Mouse (Mus musculus) urinary bladder, postnatal 4 days (tissue): ENCODE data around the gene Rgs9.
A peak's percentile ranks its signal among the peaks of the same experiment; 100 is the strongest.

Experiments used
- DNase-seq, 2 experiments: peaks; one replicate each; pipeline ENCODE4 v3.0.0; 2021 to 2022; ENCODE audit warnings: low spot score in 2 of 2

Gene Rgs9

GRCm38 (mm10) chr11:109238671-109239070 is 59.3 kb downstream of the Rgs9 start:
- no peak for DNase-seq

DNA sequence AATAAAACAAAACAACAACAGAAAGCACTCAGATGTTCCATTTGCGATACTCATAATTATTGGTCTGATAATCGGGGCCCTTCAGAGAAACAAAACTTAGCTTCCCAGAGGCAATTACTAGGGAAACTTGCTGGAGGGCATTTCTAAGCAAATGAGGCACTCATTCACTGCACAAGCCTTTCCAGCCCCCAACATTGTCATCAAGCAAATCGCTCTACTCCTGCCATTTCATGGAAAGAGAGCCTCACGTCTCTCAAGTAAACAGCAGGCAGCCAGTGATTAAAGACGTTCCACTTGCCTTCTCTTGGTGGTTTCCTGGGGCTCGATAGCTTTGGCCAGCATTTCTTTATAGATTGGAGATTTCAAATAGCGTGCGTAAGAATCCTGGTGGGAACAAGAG is 60.1 kb downstream of the Rgs9 start:
- DNase-seq, result no peak

DNA sequence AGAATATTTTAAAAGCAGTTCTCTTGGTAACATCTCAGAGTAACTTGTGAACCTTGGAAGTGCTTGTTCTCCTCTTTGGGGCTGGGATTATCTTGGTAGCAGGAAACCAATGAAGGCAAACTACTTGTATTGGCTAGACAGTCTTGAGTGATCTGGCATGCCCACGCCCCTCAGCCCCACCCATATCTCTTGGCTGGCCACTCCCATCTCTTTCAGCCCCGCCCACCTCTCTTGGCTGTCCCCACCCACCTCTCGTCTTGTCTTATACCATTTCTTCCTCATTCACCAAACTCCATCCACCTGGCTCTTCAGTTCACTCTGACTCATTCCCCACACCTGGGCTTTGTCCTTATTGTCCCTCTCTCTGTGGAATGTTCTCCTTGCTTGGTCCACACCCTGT is 64.3 kb downstream of the Rgs9 start:
- no peak for DNase-seq

- no peak for DNase-seq
Observed at GRCm38 (mm10) chr11:109232811-109233210, 65.1 kb downstream of the Rgs9 start.

- no peak for DNase-seq
Observed at GRCm38 (mm10) chr11:109227139-109227538, 70.8 kb downstream of the Rgs9 start.

GRCm38 (mm10) chr11:109221209-109222007 is 76.5 kb downstream of the Rgs9 start:
- no peak for DNase-seq

GRCm38 (mm10) chr11:109218722-109219430 is 79.1 kb downstream of the Rgs9 start:
- DNase-seq, result no peak

- no peak for DNase-seq
Observed at GRCm38 (mm10) chr11:109217827-109218536, 79.9 kb downstream of the Rgs9 start.

- DNase-seq, result no peak
Observed at GRCm38 (mm10) chr11:109210772-109211171, 87.2 kb downstream of the Rgs9 start.

- no peak for DNase-seq
Observed at GRCm38 (mm10) chr11:109210341-109210740, 87.6 kb downstream of the Rgs9 start.

DNA sequence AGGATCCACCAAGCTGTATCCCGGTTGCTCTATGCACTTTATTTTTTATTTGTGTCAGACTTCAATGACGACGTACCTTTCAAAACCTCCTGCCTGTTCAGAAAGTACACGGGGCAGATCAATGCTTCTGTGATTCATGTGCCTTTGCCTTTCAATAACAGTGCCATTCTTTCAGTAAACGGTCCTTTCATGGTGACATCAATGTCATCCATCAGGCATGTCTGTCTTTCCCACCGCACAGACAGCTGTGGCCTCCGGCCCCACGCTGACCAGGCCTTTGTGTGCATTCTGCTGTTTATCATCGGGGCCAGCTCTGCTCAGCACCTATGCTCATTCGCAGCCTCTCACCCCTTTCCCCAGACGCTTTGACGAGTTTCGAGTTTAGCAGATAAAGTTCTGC is 91.2 kb downstream of the Rgs9 start:
- no peak for DNase-seq

DNA sequence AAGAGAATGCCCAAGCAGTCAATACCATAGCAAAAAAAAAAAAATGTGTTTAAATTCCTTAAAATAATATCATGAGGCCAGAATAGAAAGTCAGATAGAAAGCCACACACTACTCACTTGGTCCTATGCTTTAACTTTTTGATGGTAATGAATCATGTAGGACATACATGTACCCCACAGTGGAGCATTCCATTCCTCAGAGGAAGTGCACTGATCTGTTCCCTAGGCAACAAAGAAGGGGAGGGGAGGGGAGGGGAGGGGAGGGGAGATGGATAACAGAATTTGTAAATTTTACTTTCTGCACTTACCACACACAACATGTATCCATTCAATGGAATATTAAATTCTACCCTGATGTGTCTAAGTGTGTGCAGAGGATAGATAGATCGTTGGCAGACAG is 91.9 kb downstream of the Rgs9 start:
- no peak for DNase-seq

DNA sequence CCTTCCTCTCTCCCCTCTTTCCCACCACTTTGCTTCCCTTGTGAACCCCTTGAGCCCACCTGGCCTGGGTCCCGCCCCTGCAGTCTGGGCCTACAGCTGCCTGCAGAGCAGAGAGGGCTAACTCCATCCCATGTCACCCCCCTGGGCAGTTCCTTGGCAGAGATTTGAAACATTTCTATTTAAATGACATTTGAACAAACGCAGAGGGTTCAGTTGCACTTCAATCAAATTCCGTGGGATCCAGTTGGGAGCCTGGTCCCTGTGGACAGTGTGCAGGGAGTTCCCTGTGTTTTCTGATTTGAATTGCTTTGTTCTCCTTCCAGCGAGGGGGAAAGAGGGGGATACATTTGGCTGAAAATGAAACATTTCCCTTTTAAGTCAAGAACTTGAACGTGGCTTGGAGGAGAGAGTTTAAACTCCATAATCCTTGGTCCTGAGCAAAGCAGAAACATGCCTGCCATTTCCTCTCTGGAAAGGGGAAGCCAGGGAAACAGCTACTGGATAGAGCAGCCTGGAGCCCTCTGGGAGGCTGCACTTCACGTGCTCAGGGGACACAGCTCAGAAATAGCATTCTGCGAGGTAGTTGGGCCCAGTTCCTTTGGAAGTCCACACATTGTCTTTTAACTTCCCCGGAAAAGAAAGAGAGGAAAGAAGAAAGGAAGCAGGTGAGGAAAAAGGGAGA is 98.2 kb downstream of the Rgs9 start:
- no peak for DNase-seq

GRCm38 (mm10) chr11:109192673-109193557 is 105.0 kb downstream of the Rgs9 start:
- peak; percentile 43 to 75 for DNase-seq

DNA sequence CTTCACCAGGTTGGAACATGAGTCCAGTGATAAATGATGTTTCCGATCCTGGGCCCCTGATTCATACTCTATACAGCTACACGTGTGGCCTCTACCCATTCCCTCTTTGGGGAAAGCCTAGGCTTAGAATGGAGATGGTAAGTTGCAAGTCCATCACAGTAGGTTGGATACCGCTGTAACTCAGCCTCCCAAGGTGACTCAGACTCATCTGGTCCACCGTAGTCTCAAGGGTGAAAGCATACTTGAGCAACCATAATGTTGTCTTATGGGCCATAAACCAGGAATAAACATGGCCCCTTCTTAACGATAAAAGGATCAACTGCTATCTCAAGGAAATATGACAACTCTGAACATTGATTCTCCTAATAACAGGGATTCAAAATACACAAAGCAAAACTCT is 109.7 kb downstream of the Rgs9 start:
- DNase-seq, result no peak

DNA sequence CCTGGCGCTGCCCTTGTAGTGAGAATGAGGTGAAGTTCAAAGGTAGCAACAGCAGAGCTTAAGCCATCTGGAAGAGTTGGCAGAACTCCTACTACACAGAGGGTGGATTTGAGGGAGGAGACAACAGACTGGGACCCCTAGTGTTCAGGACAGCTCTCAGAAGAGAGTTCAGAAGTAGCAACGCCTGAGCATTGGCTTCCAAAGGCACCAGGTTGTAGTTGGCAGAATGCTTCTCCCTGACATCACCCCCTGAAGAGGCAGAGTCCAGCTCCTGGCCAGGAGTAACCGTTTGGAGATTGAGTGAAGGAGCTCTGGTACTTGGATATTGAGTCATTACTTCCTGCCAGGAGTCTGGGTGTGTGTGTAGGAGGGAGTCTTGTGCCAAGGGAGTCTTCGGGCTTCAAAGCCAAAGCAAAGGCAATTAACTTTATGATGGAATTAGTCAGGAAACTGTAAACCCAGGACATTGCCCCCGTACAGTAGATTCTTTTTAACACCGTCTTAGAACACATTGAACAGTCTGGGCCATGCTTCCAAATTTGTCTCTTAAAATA is 110.2 kb downstream of the Rgs9 start:
- no peak for DNase-seq

- no peak for DNase-seq
Observed at GRCm38 (mm10) chr11:109181118-109181517, 116.8 kb downstream of the Rgs9 start.

DNA sequence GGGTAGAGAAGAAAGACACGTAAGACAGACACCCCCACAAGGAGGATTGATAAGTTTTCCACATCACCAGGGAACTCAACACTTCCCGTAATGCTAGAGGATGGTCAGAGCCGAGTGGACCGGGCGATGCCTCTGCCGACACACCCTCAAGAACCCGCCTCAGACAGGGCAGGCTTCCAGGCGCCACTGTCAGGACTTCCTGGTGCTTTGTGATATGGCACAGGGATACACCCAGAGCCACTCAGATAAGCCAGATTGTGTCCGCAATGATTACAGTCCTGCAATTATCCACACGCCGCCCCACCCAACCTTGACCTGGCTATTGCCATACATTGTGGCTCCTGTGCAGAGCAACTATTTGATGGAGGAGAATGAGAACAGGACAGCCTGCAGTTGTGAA is 117.6 kb downstream of the Rgs9 start:
- DNase-seq, result no peak

DNA sequence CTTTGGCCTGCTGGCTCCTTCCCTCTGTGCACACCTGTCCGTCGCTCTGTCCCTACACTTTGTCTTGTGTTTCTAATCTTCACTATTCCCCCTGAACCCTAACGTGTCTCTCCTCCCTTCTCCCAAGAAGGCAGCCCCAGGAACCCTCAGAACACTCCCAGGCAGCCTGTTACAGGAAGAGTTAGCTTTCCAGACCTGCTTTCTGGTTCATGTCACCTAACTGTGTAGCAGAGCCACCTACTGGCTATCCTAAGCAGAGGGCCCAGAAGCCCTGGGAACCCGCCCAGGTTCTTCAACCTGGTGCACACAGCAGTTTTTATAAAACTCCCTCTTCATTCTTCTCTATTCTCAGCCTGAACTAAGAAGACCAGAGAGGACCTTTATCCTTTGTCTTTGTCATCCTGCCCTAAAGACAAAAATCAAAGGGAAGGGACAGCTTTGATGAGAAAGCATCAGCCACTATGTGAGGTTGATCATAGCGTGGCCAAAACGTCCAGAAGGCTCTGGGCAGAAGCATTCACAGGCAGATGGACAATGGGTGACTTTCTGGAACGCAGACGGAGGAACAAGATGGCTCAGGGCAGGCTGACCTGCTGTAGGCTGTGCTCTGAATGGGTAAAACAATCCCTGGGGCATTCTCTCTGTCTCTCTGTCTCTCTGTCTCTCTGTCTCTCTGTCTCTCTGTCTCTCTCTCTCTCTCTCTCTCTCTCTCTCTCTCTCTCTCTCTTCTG is 119.0 kb downstream of the Rgs9 start:
- DNase-seq, result peak in 1 of 2 experiments; percentile 21

GRCm38 (mm10) chr11:109175376-109175969 is 122.5 kb downstream of the Rgs9 start:
- no peak for DNase-seq
